Mouse (Mus musculus): ENCODE data around the gene Hspbap1. TPM values are rescaled to one million over a fixed set of nuclear protein-coding genes. Genes with fewer than 3 reads are reported as not detected.
A peak's percentile ranks its signal among the peaks of the same experiment; 100 is the strongest.

Gene Hspbap1
- total RNA-seq (2012; rRNA removed) (15.9 and 18.3 TPM in 2 replicates), total RNA-seq (2014; rRNA removed) (12.1 and 13.6 TPM in 2 replicates), polyA plus RNA-seq (2012; ENCODE audit: insufficient read length, low read depth) (15.3 and 17.6 TPM in 2 replicates)

DNA sequence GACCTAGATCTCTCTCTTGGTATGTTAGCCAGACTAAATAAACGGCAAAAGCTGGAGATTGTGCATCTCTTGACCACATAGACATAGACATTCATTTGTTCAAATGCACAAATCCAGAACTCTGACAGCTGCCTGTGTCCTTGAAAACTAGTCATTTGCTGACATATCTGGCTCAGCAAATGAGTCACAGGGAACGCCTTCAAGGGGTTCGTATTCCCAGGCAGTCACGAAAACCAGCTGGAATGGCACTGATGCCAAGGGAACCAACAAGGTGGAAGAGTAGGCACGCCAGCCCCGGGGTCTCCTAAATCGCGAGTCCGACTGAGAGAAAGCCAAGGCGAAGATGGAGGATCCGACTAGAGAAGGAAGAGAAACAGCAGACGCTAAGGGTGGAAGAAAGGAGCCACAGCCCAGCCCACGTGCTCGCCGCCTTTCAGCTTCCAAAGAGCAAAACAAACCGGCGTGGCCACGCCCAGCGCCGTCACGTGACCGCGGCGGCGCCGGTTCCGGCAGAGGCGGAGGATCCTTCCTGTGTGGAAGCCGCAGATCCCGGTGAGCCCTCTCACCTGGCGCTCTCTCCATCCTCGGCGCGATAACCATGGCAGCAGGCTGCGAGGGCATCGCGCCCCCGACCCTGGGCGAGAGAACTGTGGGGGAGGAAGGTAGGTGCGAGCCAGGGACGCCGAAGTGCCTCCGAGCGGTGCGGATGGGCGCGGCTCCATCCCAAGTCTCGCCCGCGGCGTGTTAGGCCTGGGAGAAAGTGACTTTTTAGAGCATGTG is at the start of gene Hspbap1:
Gene Hspbap1 (plus strand): TSS at position 498 of the 780 bp plus-strand sequence.
- Histone ChIP-seq H3K27ac (ENCODE audit: insufficient read depth, low read depth) (0 out of 2 replicates have a peak within 1 kb of the TSS, but pooled peaks have one; percentile 9), H3K27me3 (replicated peaks) (peaks cover 16% of the 10 kb centered on the region), H3K4me1 (ENCODE audit: control insufficient read depth in 1 of 2, insufficient read depth in 2 of 2) (peaks cover 15 to 58% of the 10 kb centered on the region in 2 experiments), H3K36me3 (replicated peaks in 1 of 2; ENCODE audit: control insufficient read depth in 1 of 2, insufficient read depth in 1 of 2, low read length in 1 of 2) (peaks cover 0 to 15% of the 10 kb centered on the region in 2 experiments), H3K4me3 (replicated peaks in 1 of 3; ENCODE audit: low read depth in 2 of 3, low read length in 2 of 3, poor library complexity in 1 of 3) (peak within 1 kb of the TSS; percentile 73 to 85 (median 82)), H3K9me3 (replicated peaks; ENCODE audit: low read length) (no peaks in the 10 kb centered on the region), H3K79me2 (replicated peaks; ENCODE audit: control insufficient read depth, extremely low read depth, insufficient read depth, poor library complexity, severe bottlenecking) (peaks cover 5% of the 10 kb centered on the region; the same call in 1 of the 2 replicates), H3K4me2 (ENCODE audit: insufficient read depth, low read depth, poor library complexity, severe bottlenecking) (peak within 1 kb of the TSS; percentile 95), H3K9ac (ENCODE audit: insufficient read depth, low read depth) (peak within 1 kb of the TSS; percentile 87)
- in situ Hi-C loops (cut with MboI; ENCODE audit: low pct_ligation_motif_present, low pct_unique_long_range_greater_than_20kb, low sequenced_read_pairs): loop anchor here (5.0 kb wide), 1 partner anchor 33 kb away; no protein-coding TSS in a partner anchor
- peak; percentile 91 for DNase-seq (ENCODE audit: extremely low read depth)
- dilution Hi-C loops (cut with MboI; ENCODE audit: extremely low pct_ligation_motif_present, extremely low pct_unique_long_range_greater_than_20kb, low sequenced_read_pairs): no loop called here
- TF ChIP-seq RCOR1 (conservative IDR thresholded peaks at IDR 0.05; ENCODE audit: low read depth, low read length): 0 out of 2 replicates have a peak, but pooled peaks have one; percentile 50
- peak; percentile 73 for TF ChIP-seq HCFC1 (IDR thresholded peaks at IDR 0.05; ENCODE audit: low read depth, low read length)
- TF ChIP-seq JUN (IDR thresholded peaks at IDR 0.05; ENCODE audit: insufficient read depth, low read depth, low read length): no peak
- TF ChIP-seq MAZ (IDR thresholded peaks at IDR 0.05; ENCODE audit: low read depth, low read length): no peak
- TF ChIP-seq ZKSCAN1 (IDR thresholded peaks at IDR 0.05; ENCODE audit: borderline replicate concordance, low read depth, low read length): no peak
- no peak for TF ChIP-seq CTCF (conservative IDR thresholded peaks at IDR 0.05 in 1 of 2, IDR thresholded peaks at IDR 0.05 in 1 of 2; ENCODE audit: low read depth in 2 of 2, low read length in 2 of 2)
- TF ChIP-seq MXI1 (IDR thresholded peaks at IDR 0.05; ENCODE audit: low read depth, low read length): peak; percentile 100
- TF ChIP-seq CHD2 (IDR thresholded peaks at IDR 0.05; ENCODE audit: low read length): peak; percentile 50; the same call in 1 of the 2 replicates
- no peak for TF ChIP-seq MAFK (IDR thresholded peaks at IDR 0.05; ENCODE audit: insufficient replicate concordance, low read length)
- peak; percentile 73 for TF ChIP-seq MEF2A (IDR thresholded peaks at IDR 0.05; ENCODE audit: borderline replicate concordance, low read depth, low read length)
- peak; percentile 71; the same call in 1 of the 2 replicates for TF ChIP-seq UBTF (IDR thresholded peaks at IDR 0.05; ENCODE audit: low read depth, low read length)
- peak; percentile 73 for TF ChIP-seq TCF12 (IDR thresholded peaks at IDR 0.05; ENCODE audit: low read depth, low read length)
- TF ChIP-seq ZC3H11A (IDR thresholded peaks at IDR 0.05; ENCODE audit: low read depth, low read length): no peak
- TF ChIP-seq POLR2AphosphoS2 (IDR thresholded peaks at IDR 0.05; ENCODE audit: low read depth, low read length): no peak
- TF ChIP-seq ELF1 (IDR thresholded peaks at IDR 0.05; ENCODE audit: low read depth, low read length): peak; percentile 85
- TF ChIP-seq MAX (IDR thresholded peaks at IDR 0.05; ENCODE audit: low read length): peak; percentile 100
- no peak for TF ChIP-seq ZNF384 (IDR thresholded peaks at IDR 0.05; ENCODE audit: low read depth, low read length)
- TF ChIP-seq CHD1 (IDR thresholded peaks at IDR 0.05; ENCODE audit: low read depth, low read length): peak; percentile 58; the same call in 1 of the 2 replicates
- peak; percentile 58 for TF ChIP-seq NRF1 (IDR thresholded peaks at IDR 0.05; ENCODE audit: low read depth, low read length)
- TF ChIP-seq USF2 (conservative IDR thresholded peaks at IDR 0.05; ENCODE audit: low read depth, low read length): peak; percentile 99
- TF ChIP-seq TBP (conservative IDR thresholded peaks at IDR 0.05; ENCODE audit: low read depth, low read length): peak; percentile 46; the same call in 1 of the 2 replicates
- peak; percentile 100 for TF ChIP-seq SIN3A (IDR thresholded peaks at IDR 0.05; ENCODE audit: low read length)
- TF ChIP-seq RAD21 (IDR thresholded peaks at IDR 0.05; ENCODE audit: low read depth, low read length): no peak
- peak; percentile 85 for TF ChIP-seq POLR2A (IDR thresholded peaks at IDR 0.05; ENCODE audit: low read depth, low read length)
- 0 out of 2 replicates have a peak, but pooled peaks have one; percentile 65 for TF ChIP-seq KAT2A (IDR thresholded peaks at IDR 0.05; ENCODE audit: insufficient replicate concordance, low read length)
- TF ChIP-seq EP300 (IDR thresholded peaks at IDR 0.05; ENCODE audit: low read length): 0 out of 2 replicates have a peak, but pooled peaks have one; percentile 24
- TF ChIP-seq E2F4 (IDR thresholded peaks at IDR 0.05; ENCODE audit: insufficient replicate concordance, low read depth, low read length): no peak
- no peak for TF ChIP-seq GABPA (IDR thresholded peaks at IDR 0.05; ENCODE audit: insufficient replicate concordance, low read depth, low read length)
- TF ChIP-seq JUND (conservative IDR thresholded peaks at IDR 0.05; ENCODE audit: low read depth, low read length): no peak
- peak; percentile 56; the same call in 1 of the 2 replicates for TF ChIP-seq IRF4 (IDR thresholded peaks at IDR 0.05; ENCODE audit: low read depth, low read length)
- TF ChIP-seq PAX5 (IDR thresholded peaks at IDR 0.05; ENCODE audit: low read length): no peak
- peak; percentile 97 for TF ChIP-seq MYC (IDR thresholded peaks at IDR 0.05; ENCODE audit: low read depth, low read length)
- peak; percentile 99 for TF ChIP-seq USF1 (IDR thresholded peaks at IDR 0.05; ENCODE audit: low read depth, low read length)
- TF ChIP-seq ZMIZ1 (IDR thresholded peaks at IDR 0.05; ENCODE audit: low read depth, low read length): peak; percentile 75
- peak; percentile 82 for TF ChIP-seq NELFE (IDR thresholded peaks at IDR 0.05; ENCODE audit: low read depth, low read length)
- peak; percentile 15 for TF ChIP-seq ETS1 (conservative IDR thresholded peaks at IDR 0.05; ENCODE audit: low read depth, low read length)
- TF ChIP-seq SMC3 (IDR thresholded peaks at IDR 0.05; ENCODE audit: low read depth, low read length): 0 out of 2 replicates have a peak, but pooled peaks have one; percentile 3

All from CH12.LX (cell line).